Mouse (Mus musculus) ES-CJ7 (cell line): ENCODE measurements around the gene Eid3.

Source experiments
- DNase-seq: peaks from one replicate; pipeline ENCODE4 v3.0.0; 2011; ENCODE audit warnings: low read depth, low spot score

The Eid3 gene

GRCm38 (mm10) chr10:82866356-82866755 lies at the start of gene Eid3:
Gene Eid3, plus strand, starts transcription at chr10:82866626.
- peak; percentile 90 for DNase-seq

GRCm38 (mm10) chr10:82817514-82817913 lies 48.9 kb upstream of the Eid3 start:
- DNase-seq = no peak

GRCm38 (mm10) chr10:82817936-82818335 lies 48.5 kb upstream of the Eid3 start:
- DNase-seq = no peak

- no peak for DNase-seq
These were observed 47.8 kb upstream of the Eid3 start for GRCm38 (mm10) chr10:82818661-82819060.

GRCm38 (mm10) chr10:82823108-82823778 lies 43.2 kb upstream of the Eid3 start:
- no peak for DNase-seq

DNA sequence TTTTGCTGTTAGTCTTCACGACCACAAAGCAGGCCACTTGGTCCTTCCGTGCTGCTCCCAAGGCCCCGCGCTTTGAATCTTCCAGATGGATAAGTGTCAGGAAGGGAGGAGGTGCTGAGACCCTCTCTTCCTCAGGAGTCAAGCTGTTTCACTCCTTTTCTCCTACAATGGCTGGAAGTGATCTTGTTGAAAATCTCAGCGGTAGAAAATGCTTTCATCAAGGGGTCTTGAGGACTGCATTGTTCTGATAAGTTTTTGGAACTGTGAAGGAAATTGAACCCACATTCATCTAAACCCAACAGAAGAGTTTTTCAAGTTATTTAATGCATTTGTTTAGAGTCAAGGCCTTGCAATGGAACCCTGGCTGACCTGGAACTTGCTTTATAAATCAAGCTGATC lies 42.6 kb upstream of the Eid3 start:
- no peak for DNase-seq

DNA sequence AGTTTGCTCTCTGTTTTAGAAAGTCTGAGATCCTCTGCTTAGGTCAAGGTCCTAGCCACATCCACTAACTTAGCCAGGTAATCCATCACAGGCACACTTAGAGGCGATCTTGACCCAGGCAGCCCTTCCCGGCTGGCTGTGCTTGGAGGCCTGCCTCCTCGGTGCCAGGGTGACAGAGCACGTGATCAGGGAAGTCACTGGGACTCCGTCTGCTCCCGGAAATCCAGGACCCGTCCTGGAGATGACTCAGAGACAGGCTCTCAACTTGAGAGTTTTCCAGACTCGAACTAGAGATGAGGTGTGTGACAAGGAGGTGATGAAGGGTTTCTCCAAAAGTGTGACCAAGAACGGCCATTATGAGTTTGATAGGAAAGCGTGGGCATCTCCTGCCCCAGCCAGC lies 41.9 kb upstream of the Eid3 start:
- DNase-seq = no peak

- DNase-seq = no peak
These were observed 39.9 kb upstream of the Eid3 start for GRCm38 (mm10) chr10:82826516-82826915.

DNA sequence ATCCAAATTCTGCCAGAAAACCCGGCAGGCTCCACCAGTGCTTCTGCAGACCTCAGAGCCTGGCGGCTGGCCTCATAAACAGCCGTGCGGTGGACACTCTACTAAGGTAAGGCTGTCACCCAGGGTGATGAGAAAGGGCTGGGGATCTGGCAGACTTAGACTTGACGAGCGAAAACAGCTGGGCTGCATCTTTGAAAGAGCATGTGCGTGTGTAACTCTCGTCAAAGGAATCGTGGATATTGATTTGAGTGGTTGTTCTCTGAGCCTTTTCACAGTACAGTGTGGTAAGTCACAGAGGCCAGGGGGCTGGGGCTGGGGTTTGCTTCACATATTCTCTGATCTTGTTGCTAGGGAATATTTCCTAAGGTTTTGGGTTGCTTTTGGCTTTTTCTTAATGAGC lies 32.5 kb upstream of the Eid3 start, which contains the start of gene Txnrd1:
Gene Txnrd1 (plus strand): TSS at position 26 of the 400 bp plus-strand sequence.
- no peak for DNase-seq

DNA sequence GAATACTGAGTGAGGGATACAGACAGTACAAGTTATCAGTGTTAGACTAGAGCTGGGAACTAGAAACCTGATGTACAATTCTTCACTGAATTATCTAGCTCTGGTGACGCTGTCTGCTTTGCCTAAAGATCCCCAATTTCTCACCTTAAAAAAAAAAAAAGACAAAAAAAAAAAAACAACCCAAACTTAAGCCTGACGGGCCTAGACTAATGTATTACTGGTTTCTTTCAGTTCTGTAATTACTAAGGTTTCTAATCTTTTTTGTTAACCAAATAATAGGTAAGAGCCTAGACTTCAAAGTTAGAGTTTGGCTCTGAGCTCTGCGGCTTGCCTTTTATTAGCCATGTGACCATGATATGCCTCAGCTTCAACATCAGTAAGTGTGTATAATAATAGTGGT lies 30.5 kb upstream of the Eid3 start:
- no peak for DNase-seq

DNA sequence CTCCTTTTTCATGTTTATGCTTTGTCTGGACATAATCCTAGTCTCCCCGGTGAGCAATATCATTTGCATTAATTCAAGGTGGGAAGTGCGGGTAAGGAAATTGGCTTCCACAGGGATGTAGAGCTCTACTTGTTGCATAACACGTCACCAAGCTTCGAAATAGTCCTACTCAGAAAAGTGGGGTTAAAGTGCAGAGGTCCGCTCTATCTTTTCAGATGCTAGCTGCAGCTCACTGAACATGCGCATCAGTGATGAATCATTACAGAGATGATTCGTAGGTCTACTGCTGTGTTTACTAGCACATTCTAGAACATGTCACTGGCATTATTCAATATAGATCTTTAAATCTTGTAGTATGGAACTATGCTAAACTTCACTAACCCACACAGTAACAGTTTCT lies 28.0 kb upstream of the Eid3 start:
- DNase-seq = no peak

- no peak for DNase-seq
These were observed 22.3 kb upstream of the Eid3 start for GRCm38 (mm10) chr10:82844090-82844489.

DNA sequence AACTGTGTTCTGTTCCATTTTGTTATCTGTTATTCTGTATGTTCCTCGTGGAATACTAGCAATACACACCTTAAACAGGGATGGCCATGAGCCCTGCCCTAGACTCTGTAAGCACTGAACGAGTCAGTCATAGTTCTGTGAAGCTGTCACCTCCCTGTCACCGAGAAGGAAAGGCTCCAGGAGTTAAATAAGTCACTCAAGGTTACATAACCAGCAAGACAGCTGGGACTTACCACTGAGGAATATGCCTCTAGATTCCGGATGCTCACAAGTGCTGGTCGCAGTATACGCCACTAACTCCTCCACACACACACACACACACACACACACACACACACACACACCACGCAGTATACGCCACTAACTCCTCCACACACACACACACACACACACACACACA lies 21.7 kb upstream of the Eid3 start:
- DNase-seq = no peak

GRCm38 (mm10) chr10:82847821-82848459 lies 18.5 kb upstream of the Eid3 start:
- DNase-seq = no peak

- DNase-seq = no peak
These were observed 16.6 kb upstream of the Eid3 start for GRCm38 (mm10) chr10:82849686-82850353.

GRCm38 (mm10) chr10:82850354-82850752 lies 16.1 kb upstream of the Eid3 start:
- DNase-seq = no peak

- DNase-seq = no peak
These were observed 14.7 kb upstream of the Eid3 start for GRCm38 (mm10) chr10:82851751-82852150.

DNA sequence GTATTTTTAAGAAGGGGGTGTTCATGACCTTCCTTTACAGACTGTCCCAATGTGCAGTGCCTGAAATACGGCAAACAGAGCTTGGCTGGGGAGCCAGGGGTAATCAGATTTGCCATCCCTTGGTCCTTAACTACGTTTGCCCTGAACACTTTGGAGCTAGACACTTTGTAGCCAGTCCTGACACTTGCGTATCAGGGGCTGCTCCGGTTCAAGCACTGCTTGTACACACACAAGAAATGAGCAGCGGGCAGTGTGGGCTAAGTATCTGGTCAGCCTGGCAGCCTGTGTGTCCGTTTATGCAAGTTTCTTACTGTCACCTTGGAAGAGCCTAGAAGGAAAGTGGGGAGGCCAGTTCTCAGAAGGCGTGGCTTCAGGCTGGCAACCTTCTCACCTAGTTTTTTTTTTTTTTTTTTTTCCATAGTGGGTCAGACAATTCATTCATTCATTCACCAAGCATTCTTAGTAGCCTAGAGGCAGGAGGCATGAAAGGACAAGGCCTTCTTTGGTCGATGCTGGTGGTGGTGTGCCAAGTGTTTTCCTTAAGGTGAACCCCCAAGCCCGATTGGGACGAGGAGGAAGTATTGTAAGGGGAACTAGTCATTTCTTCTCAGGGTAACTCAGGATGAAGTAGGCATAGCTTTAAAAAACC lies 8.3 kb upstream of the Eid3 start:
- peak; percentile 26 for DNase-seq

DNA sequence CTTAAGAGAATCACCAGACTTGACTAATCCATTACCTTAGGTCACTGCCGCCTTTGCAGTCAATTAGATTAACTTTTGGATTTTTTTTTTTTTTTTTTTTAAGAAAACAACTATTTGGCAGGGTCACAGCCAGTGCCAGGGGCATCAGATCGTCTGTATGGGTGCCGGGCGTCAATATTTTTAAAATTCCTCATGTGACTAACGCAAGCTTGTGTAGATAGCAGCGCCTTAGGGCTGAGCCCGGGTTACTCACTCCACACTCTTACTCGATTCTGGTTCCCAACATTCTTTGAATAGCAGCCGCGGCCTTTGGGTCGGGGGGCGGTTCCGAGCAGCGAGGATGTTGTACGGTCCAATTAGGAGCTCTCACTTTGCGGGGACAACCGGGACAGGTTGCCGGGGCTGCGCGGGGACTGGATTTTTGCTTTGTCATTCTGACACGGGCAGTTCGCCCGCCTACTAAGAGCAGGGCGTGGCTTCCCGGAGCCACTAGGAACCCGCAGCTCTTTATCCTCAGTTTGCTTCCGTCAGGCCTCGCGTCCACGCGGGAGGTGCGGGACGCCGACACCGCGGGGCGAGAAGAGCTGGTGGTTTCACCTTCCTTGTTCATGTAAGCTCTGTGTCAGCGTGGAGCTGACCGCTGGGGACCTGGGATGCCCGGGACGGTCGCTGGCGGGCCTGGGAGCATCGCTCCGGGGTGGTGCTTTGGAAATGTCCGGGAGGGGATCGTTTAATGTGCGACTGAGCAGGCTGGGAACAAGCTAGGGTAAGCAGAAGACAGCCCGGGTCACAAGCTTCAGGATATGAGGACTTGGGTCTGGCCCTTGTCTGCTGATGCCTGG lies 7.5 kb upstream of the Eid3 start:
- peak; percentile 96 for DNase-seq

DNA sequence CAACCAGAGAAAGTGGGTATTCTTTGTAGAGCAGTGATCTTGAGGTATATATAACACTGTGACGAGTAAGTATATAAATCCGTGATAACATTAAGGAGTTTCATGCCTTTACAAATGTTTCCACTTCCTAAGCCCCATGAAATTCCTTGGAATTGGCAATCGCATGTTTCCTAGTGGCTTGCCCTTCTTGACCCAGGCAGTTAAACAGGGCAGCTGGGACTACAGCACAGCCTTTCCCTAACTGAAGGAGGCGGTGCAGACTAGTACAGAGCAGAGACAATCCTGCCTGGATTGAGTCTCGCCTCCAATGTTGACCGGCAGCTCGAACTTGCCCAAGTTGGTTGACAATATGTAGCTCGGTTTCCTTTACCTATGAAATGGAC lies 6.9 kb upstream of the Eid3 start:
- DNase-seq = peak; percentile 73

DNA sequence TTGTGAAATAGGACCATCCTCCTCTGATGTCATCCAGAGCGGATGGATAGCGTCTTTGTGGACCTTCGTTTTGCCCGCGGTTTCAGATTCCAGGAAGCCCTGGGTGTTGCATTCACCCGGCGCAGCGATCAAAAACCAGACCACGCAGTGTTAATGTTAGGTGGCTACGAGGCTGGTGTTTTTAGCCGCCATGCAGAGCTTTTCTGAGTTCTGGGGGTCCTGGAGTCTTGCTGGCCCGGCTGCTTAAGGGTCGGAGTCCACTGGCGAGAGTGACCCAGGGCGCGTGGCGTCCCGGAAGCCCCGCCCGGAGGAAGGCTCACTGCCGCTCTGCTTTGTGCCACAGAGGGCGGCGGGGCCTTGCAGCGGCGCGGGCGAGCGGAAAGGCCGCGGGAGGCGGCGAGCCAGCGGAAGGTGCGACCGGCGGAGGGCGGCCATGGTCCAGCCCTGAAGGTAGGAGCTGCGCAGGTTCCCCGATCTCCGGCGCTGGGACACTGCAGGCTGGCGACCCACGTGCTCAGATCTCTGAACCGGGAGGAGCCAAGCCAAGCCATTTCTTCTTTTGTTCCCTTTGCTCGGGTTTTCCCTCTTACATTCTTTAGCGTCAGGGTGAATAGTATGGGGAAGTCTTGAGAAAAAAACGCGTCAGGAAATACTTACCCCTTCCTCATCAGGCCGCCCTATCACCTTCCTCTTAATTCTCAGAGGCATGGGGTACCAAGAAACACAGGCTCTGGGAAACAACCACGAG lies 6.1 kb upstream of the Eid3 start:
- peak; percentile 42 for DNase-seq
